Mouse (Mus musculus) kidney, embryonic 14.5 days (tissue): ENCODE data around the gene Arntl2. TPM values are rescaled to one million over a fixed set of nuclear protein-coding genes. Genes with fewer than 3 reads are reported as not detected.

Source experiments
- ATAC-seq: fragments of 200-750 bp; cut with Nextera tagmentation; 2 replicates; pipeline ENCODE4 v1.8.0; 2017; ENCODE audit warnings: moderate number of reproducible peaks, mild to moderate bottlenecking, moderate TSS enrichment, moderate library complexity; ENCODE audit not compliant: low FRiP score, low TSS enrichment
- H3K27ac ChIP-seq: fragments of 300-500 bp; sonication (generic); 2 replicates; pipeline ENCODE4 v1.5.1; 2014; ENCODE audit warnings: low read depth, mild to moderate bottlenecking, low read length, moderate library complexity, mixed read lengths
- H3K27me3 ChIP-seq: fragments of 300-500 bp; sonication (generic); 2 replicates; pipeline ENCODE4 v1.6.1; 2014; ENCODE audit warnings: mild to moderate bottlenecking, low read length; ENCODE audit not compliant: control insufficient read depth, insufficient read depth
- H3K36me3 ChIP-seq: fragments of 300-500 bp; sonication (generic); 2 replicates; pipeline ENCODE4 v1.6.1; 2014; ENCODE audit warnings: low read length, mixed read lengths; ENCODE audit not compliant: control insufficient read depth, insufficient read depth
- H3K4me1 ChIP-seq: fragments of 300-500 bp; sonication (generic); 2 replicates; pipeline ENCODE4 v1.6.1; 2014; ENCODE audit warnings: low read length, mixed read lengths; ENCODE audit not compliant: control insufficient read depth, insufficient read depth
- H3K4me2 ChIP-seq: fragments of 300-500 bp; sonication (generic); replicated peaks from 2 replicates; pipeline ENCODE4 v1.6.1; 2014; ENCODE audit warnings: low read depth, mild to moderate bottlenecking, low read length
- H3K4me3 ChIP-seq: fragments of 300-500 bp; sonication (generic); 2 replicates; pipeline ENCODE4 v1.5.1; 2014; ENCODE audit warnings: mild to moderate bottlenecking, low read length
- H3K9ac ChIP-seq: fragments of 300-500 bp; sonication (generic); 2 replicates; pipeline ENCODE4 v1.6.1; 2014; ENCODE audit warnings: low read depth, mild to moderate bottlenecking, low read length, moderate library complexity
- H3K9me3 ChIP-seq: fragments of 300-500 bp; sonication (generic); 2 replicates; pipeline ENCODE4 v1.6.1; 2016; ENCODE audit warnings: low read length; ENCODE audit not compliant: control insufficient read depth
- WGBS: fragments of 180-500 bp; shearing (Covaris S2); extraction: QIAGEN DNeasy Blood & Tissue Kit; methylation state at CpG from one replicate; pipeline ENCODE4 v1.1.7; 2014; 5-methylcytosine and 5-hydroxymethylcytosine counted together
- polyA plus RNA-seq: library from polyadenylated mRNA; unstranded; fragments of >200 nt; fragmentation: Nextera tagmentation; extraction: Ambion mirVana; gene quantifications from 2 replicates; pipeline ENCODE4 v1.2.1, GENCODE M21; 2014

The Arntl2 gene
- polyA plus RNA-seq, 1 experiment from 2014 or later, result 3.9 TPM

GRCm38 (mm10) chr6:146876820-146877219 lies 81.0 kb downstream of the Arntl2 start:
- peaks cover 6% of the 10 kb centered on the region; the same call in 1 of the 2 replicates for H3K9me3 ChIP-seq
- H3K4me3 ChIP-seq, result no peak overlapping the region
- no peaks in the 10 kb centered on the region for H3K36me3 ChIP-seq
- WGBS, result 97% methylated on average over 2 of the region's 2 CpGs
- 0 out of 2 replicates have a peak, but pooled peaks cover 3% of the 10 kb centered on the region for H3K4me1 ChIP-seq
- ATAC-seq, result no peak
- no peaks in the 10 kb centered on the region for H3K27me3 ChIP-seq
- H3K27ac ChIP-seq, result no peak overlapping the region
- H3K9ac ChIP-seq, result no peak overlapping the region
- H3K4me2 ChIP-seq, result no peak overlapping the region

- H3K36me3 ChIP-seq, result no peaks in the 10 kb centered on the region
- no peak overlapping the region for H3K9ac ChIP-seq
- ATAC-seq, result no peak
- 93% methylated on average over 12 of the region's 12 CpGs for WGBS
- no peak overlapping the region for H3K27ac ChIP-seq
- no peaks in the 10 kb centered on the region for H3K27me3 ChIP-seq
- H3K4me3 ChIP-seq, result no peak overlapping the region
- H3K9me3 ChIP-seq, result peaks cover 6% of the 10 kb centered on the region; the same call in 1 of the 2 replicates
- no peak overlapping the region for H3K4me2 ChIP-seq
- 0 out of 2 replicates have a peak, but pooled peaks cover 3% of the 10 kb centered on the region for H3K4me1 ChIP-seq
These were observed 81.7 kb downstream of the Arntl2 start for GRCm38 (mm10) chr6:146877425-146878045.

- H3K36me3 ChIP-seq, result no peaks in the 10 kb centered on the region
- H3K4me3 ChIP-seq, result no peak overlapping the region
- 42% methylated on average over 10 of the region's 10 CpGs for WGBS
- H3K27me3 ChIP-seq, result no peaks in the 10 kb centered on the region
- 0 out of 2 replicates have a peak, but pooled peaks cover 3% of the 10 kb centered on the region for H3K4me1 ChIP-seq
- no peak overlapping the region for H3K4me2 ChIP-seq
- no peak overlapping the region for H3K27ac ChIP-seq
- peaks cover 6% of the 10 kb centered on the region; the same call in 1 of the 2 replicates for H3K9me3 ChIP-seq
- no peak overlapping the region for H3K9ac ChIP-seq
- no peak for ATAC-seq
These were observed 83.1 kb downstream of the Arntl2 start for GRCm38 (mm10) chr6:146878926-146879325.

GRCm38 (mm10) chr6:146879856-146880255 lies 84.0 kb downstream of the Arntl2 start:
- no peaks in the 10 kb centered on the region for H3K27me3 ChIP-seq
- no peak overlapping the region for H3K4me3 ChIP-seq
- ATAC-seq, result no peak
- 86% methylated on average over 9 of the region's 9 CpGs for WGBS
- no peak overlapping the region for H3K9ac ChIP-seq
- H3K4me2 ChIP-seq, result no peak overlapping the region
- no peaks in the 10 kb centered on the region for H3K36me3 ChIP-seq
- H3K27ac ChIP-seq, result no peak overlapping the region
- H3K4me1 ChIP-seq, result peaks cover 5% of the 10 kb centered on the region; the same call in 1 of the 2 replicates
- peaks cover 6% of the 10 kb centered on the region; the same call in 1 of the 2 replicates for H3K9me3 ChIP-seq

GRCm38 (mm10) chr6:146880296-146880695 lies 84.4 kb downstream of the Arntl2 start:
- H3K4me2 ChIP-seq, result no peak overlapping the region
- H3K36me3 ChIP-seq, result no peaks in the 10 kb centered on the region

GRCm38 (mm10) chr6:146881896-146882770 lies 86.3 kb downstream of the Arntl2 start:
- WGBS, result 49% methylated on average over 13 of the region's 13 CpGs
- Histone ChIP-seq H3K27me3 (no peaks in the 10 kb centered on the region), H3K9ac (no peak overlapping the region), H3K9me3 (peaks cover under 1% of the 10 kb centered on the region; the same call in 1 of the 2 replicates), H3K27ac (no peak overlapping the region), H3K36me3 (no peaks in the 10 kb centered on the region), H3K4me2 (no peak overlapping the region), H3K4me1 (peaks cover 11% of the 10 kb centered on the region; the same call in 1 of the 2 replicates), H3K4me3 (no peak overlapping the region)
- ATAC-seq, result no peak

More at GRCm38 (mm10) chr6:146880296-146880695, 84.4 kb downstream of the Arntl2 start:
- H3K9ac ChIP-seq, result no peak overlapping the region
- H3K4me1 ChIP-seq, result peaks cover 9% of the 10 kb centered on the region; the same call in 1 of the 2 replicates
- H3K9me3 ChIP-seq, result peaks cover 6% of the 10 kb centered on the region; the same call in 1 of the 2 replicates
- H3K27me3 ChIP-seq, result no peaks in the 10 kb centered on the region
- no peak overlapping the region for H3K4me3 ChIP-seq
- no peak for ATAC-seq
- no peak overlapping the region for H3K27ac ChIP-seq
- WGBS, result 76% methylated on average over 4 of the region's 4 CpGs

Other genes starting within 250 kb of the Arntl2 start
- 83.1 and 100 TPM in 2 replicates for gene Fgfr1op2, start 218.9 kb upstream of the Arntl2 start, polyA plus RNA-seq
- gene Ints13, start 218.2 kb upstream of the Arntl2 start, polyA plus RNA-seq, result 58.3 and 73.9 TPM in 2 replicates
- 143 and 185 TPM in 2 replicates for gene Med21, start 153.5 kb upstream of the Arntl2 start, polyA plus RNA-seq
- gene Tm7sf3, start 153.2 kb upstream of the Arntl2 start, polyA plus RNA-seq, result 20.3 and 37.4 TPM in 2 replicates
- gene Stk38l, start 71.1 kb upstream of the Arntl2 start, polyA plus RNA-seq, result 9.9 and 17.2 TPM in 2 replicates
- gene Smco2, start 54.0 kb downstream of the Arntl2 start, polyA plus RNA-seq, result not detected in 2 replicates
- 34.7 and 80.1 TPM in 2 replicates for gene Ppfibp1, start 92.4 kb downstream of the Arntl2 start, polyA plus RNA-seq
- 0.37 and 0.45 TPM in 2 replicates for gene 1700034J05Rik, start 158.4 kb downstream of the Arntl2 start, polyA plus RNA-seq
- 1.6 and 1.7 TPM in 2 replicates for gene Rep15, start 236.5 kb downstream of the Arntl2 start, polyA plus RNA-seq
- 135 and 153 TPM in 2 replicates for gene Mrps35, start 246.7 kb downstream of the Arntl2 start, polyA plus RNA-seq